Mouse (Mus musculus) hindbrain, embryonic 13.5 days (tissue): ENCODE results near the gene Zswim5. TPM values are rescaled to one million over a fixed set of nuclear protein-coding genes. Genes with fewer than 3 reads are reported as not detected.

Experiments used
- ATAC-seq: fragments of 200-750 bp; cut with Nextera tagmentation; 2 replicates; pipeline ENCODE4 v1.8.0; 2017; ENCODE audit warnings: moderate TSS enrichment; ENCODE audit not compliant: low FRiP score
- H3K27ac ChIP-seq: fragments of 300-500 bp; sonication (generic); 2 replicates; pipeline ENCODE4 v1.5.1; 2015; ENCODE audit warnings: inconsistent platforms, mild to moderate bottlenecking, moderate library complexity
- H3K27me3 ChIP-seq: fragments of 300-500 bp; sonication (generic); 2 replicates; pipeline ENCODE4 v1.6.1; 2015; ENCODE audit warnings: mild to moderate bottlenecking, inconsistent platforms
- H3K36me3 ChIP-seq: fragments of 300-500 bp; sonication (generic); 2 replicates; pipeline ENCODE4 v1.6.1; 2015; ENCODE audit warnings: mild to moderate bottlenecking, inconsistent platforms
- H3K4me1 ChIP-seq: fragments of 300-500 bp; sonication (generic); replicated peaks from 2 replicates; pipeline ENCODE4 v1.6.1; 2015; ENCODE audit warnings: inconsistent platforms
- H3K4me2 ChIP-seq: fragments of 300-500 bp; sonication (generic); 2 replicates; pipeline ENCODE4 v1.6.1; 2015; ENCODE audit warnings: inconsistent platforms, mild to moderate bottlenecking, moderate library complexity
- H3K4me3 ChIP-seq: fragments of 300-500 bp; sonication (generic); 2 replicates; pipeline ENCODE4 v1.5.1; 2015; ENCODE audit warnings: mild to moderate bottlenecking, inconsistent platforms
- H3K9ac ChIP-seq: fragments of 300-500 bp; sonication (generic); 2 replicates; pipeline ENCODE4 v1.6.1; 2015; ENCODE audit warnings: mild to moderate bottlenecking, inconsistent platforms
- H3K9me3 ChIP-seq: fragments of 300-500 bp; sonication (generic); 2 replicates; pipeline ENCODE4 v1.6.1; 2016; ENCODE audit warnings: inconsistent platforms
- WGBS: fragments of 180-500 bp; shearing (Covaris S2); methylation state at CpG from one replicate; pipeline ENCODE4 v1.1.7; 2015; 5-methylcytosine and 5-hydroxymethylcytosine counted together
- polyA plus RNA-seq: library from polyadenylated mRNA; unstranded; fragments of >200 nt; fragmentation: Nextera tagmentation; extraction: Ambion mirVana; gene quantifications from 2 replicates; pipeline ENCODE4 v1.2.1, GENCODE M21; 2015

Gene Zswim5
- polyA plus RNA-seq, 1 experiment from 2014 or later = 8.5 TPM

GRCm38 (mm10) chr4:116869898-116870297 lies 7.3 kb upstream of the Zswim5 start:
- H3K4me3 ChIP-seq = no peak overlapping the region
- no peaks in the 10 kb centered on the region for H3K9me3 ChIP-seq
- H3K27ac ChIP-seq = no peak overlapping the region
- no peaks in the 10 kb centered on the region for H3K36me3 ChIP-seq
- no peak overlapping the region for H3K9ac ChIP-seq
- H3K4me1 ChIP-seq = no peaks in the 10 kb centered on the region
- WGBS = 82% methylated on average over 3 of the region's 3 CpGs
- H3K4me2 ChIP-seq = no peak overlapping the region
- no peaks in the 10 kb centered on the region for H3K27me3 ChIP-seq
- no peak for ATAC-seq

GRCm38 (mm10) chr4:116874595-116874994 lies 2.6 kb upstream of the Zswim5 start:
- H3K27me3 ChIP-seq = no peaks in the 10 kb centered on the region
- no peak overlapping the region for H3K4me3 ChIP-seq
- H3K4me2 ChIP-seq = no peak overlapping the region
- H3K4me1 ChIP-seq = peaks cover 6% of the 10 kb centered on the region; the same call in 1 of the 2 replicates
- no peak overlapping the region for H3K9ac ChIP-seq
- no peak overlapping the region for H3K27ac ChIP-seq
- H3K36me3 ChIP-seq = no peaks in the 10 kb centered on the region
- ATAC-seq = no peak
- WGBS = 82% methylated on average over 4 of the region's 4 CpGs
- no peaks in the 10 kb centered on the region for H3K9me3 ChIP-seq

GRCm38 (mm10) chr4:116876630-116876994 lies 564 bp upstream of the Zswim5 start:
- H3K4me1 ChIP-seq = peaks cover 10% of the 10 kb centered on the region
- no peaks in the 10 kb centered on the region for H3K27me3 ChIP-seq
- H3K36me3 ChIP-seq = no peaks in the 10 kb centered on the region
- H3K4me2 ChIP-seq = peak overlapping the region; percentile 68
- H3K4me3 ChIP-seq = peak overlapping the region; percentile 94
- no peaks in the 10 kb centered on the region for H3K9me3 ChIP-seq
- under 1% methylated on average over 14 of the region's 15 CpGs for WGBS
- peak overlapping the region; percentile 93 for H3K9ac ChIP-seq
- peak; percentile 66 for ATAC-seq
- peak overlapping the region; percentile 99 for H3K27ac ChIP-seq

GRCm38 (mm10) chr4:116877729-116878321 lies 649 bp downstream of the Zswim5 start:
- H3K36me3 ChIP-seq = no peaks in the 10 kb centered on the region
- peak overlapping the region; percentile 68 for H3K4me2 ChIP-seq
- peak overlapping the region; percentile 99 for H3K27ac ChIP-seq
- H3K4me3 ChIP-seq = peak overlapping the region; percentile 94
- H3K27me3 ChIP-seq = no peaks in the 10 kb centered on the region
- H3K9me3 ChIP-seq = no peaks in the 10 kb centered on the region
- H3K9ac ChIP-seq = peak overlapping the region; percentile 93
- WGBS = under 1% methylated on average over 40 of the region's 57 CpGs
- H3K4me1 ChIP-seq = peaks cover 10% of the 10 kb centered on the region
- ATAC-seq = no peak

GRCm38 (mm10) chr4:116878491-116878890 lies 1.3 kb downstream of the Zswim5 start:
- Histone ChIP-seq H3K27ac (peak overlapping the region; percentile 99), H3K9ac (peak overlapping the region; percentile 93), H3K4me2 (peak overlapping the region; percentile 68), H3K4me1 (peaks cover 10% of the 10 kb centered on the region), H3K9me3 (no peaks in the 10 kb centered on the region), H3K36me3 (no peaks in the 10 kb centered on the region), H3K27me3 (no peaks in the 10 kb centered on the region), H3K4me3 (peak overlapping the region; percentile 94)
- WGBS = 4% methylated on average over 11 of the region's 11 CpGs
- no peak for ATAC-seq

- Histone ChIP-seq H3K4me3 (no peak overlapping the region), H3K9ac (no peak overlapping the region), H3K36me3 (no peaks in the 10 kb centered on the region; the same call in 1 of the 2 replicates), H3K4me1 (peaks cover 6% of the 10 kb centered on the region), H3K27ac (no peak overlapping the region), H3K4me2 (no peak overlapping the region), H3K27me3 (no peaks in the 10 kb centered on the region), H3K9me3 (no peaks in the 10 kb centered on the region)
- no peak for ATAC-seq
Measured at GRCm38 (mm10) chr4:116882679-116883078, 5.5 kb downstream of the Zswim5 start.

GRCm38 (mm10) chr4:116894200-116895080 lies 17.3 kb downstream of the Zswim5 start:
- Histone ChIP-seq H3K9ac (no peak overlapping the region), H3K36me3 (no peaks in the 10 kb centered on the region), H3K4me3 (no peak overlapping the region), H3K4me1 (peaks cover 15% of the 10 kb centered on the region), H3K27ac (no peak overlapping the region), H3K9me3 (no peaks in the 10 kb centered on the region), H3K27me3 (no peaks in the 10 kb centered on the region), H3K4me2 (no peak overlapping the region)
- no peak for ATAC-seq
- WGBS = 72% methylated on average over 4 of the region's 4 CpGs

GRCm38 (mm10) chr4:116910489-116911181 lies 33.5 kb downstream of the Zswim5 start:
- Histone ChIP-seq H3K36me3 (no peaks in the 10 kb centered on the region), H3K9me3 (no peaks in the 10 kb centered on the region), H3K9ac (no peak overlapping the region), H3K4me3 (no peak overlapping the region), H3K27ac (peak overlapping the region; percentile 66), H3K4me2 (no peak overlapping the region), H3K4me1 (peaks cover 13% of the 10 kb centered on the region), H3K27me3 (no peaks in the 10 kb centered on the region)
- ATAC-seq = no peak
- 33% methylated on average over 4 of the region's 4 CpGs for WGBS

GRCm38 (mm10) chr4:116911202-116911601 lies 34.0 kb downstream of the Zswim5 start:
- Histone ChIP-seq H3K4me2 (no peak overlapping the region), H3K4me3 (no peak overlapping the region), H3K27ac (peak overlapping the region; percentile 66), H3K27me3 (no peaks in the 10 kb centered on the region), H3K36me3 (no peaks in the 10 kb centered on the region), H3K9me3 (no peaks in the 10 kb centered on the region), H3K9ac (no peak overlapping the region), H3K4me1 (peaks cover 13% of the 10 kb centered on the region)
- WGBS = 32% methylated on average over 5 of the region's 5 CpGs
- ATAC-seq = no peak

GRCm38 (mm10) chr4:116913318-116913717 lies 36.1 kb downstream of the Zswim5 start:
- Histone ChIP-seq H3K4me2 (no peak overlapping the region), H3K9me3 (no peaks in the 10 kb centered on the region), H3K4me3 (no peak overlapping the region), H3K36me3 (no peaks in the 10 kb centered on the region), H3K4me1 (peaks cover 13% of the 10 kb centered on the region), H3K27ac (no peak overlapping the region), H3K9ac (no peak overlapping the region), H3K27me3 (no peaks in the 10 kb centered on the region)
- ATAC-seq = no peak
- WGBS = 93% methylated on average over 2 of the region's 2 CpGs

- no peak for ATAC-seq
- H3K36me3 ChIP-seq = no peaks in the 10 kb centered on the region
- H3K9me3 ChIP-seq = no peaks in the 10 kb centered on the region
- no peak overlapping the region for H3K27ac ChIP-seq
- no peak overlapping the region for H3K4me3 ChIP-seq
- H3K27me3 ChIP-seq = no peaks in the 10 kb centered on the region
- H3K4me2 ChIP-seq = no peak overlapping the region
- H3K9ac ChIP-seq = no peak overlapping the region
- 72% methylated on average over 4 of the region's 4 CpGs for WGBS
- H3K4me1 ChIP-seq = no peaks in the 10 kb centered on the region
Measured at GRCm38 (mm10) chr4:116928006-116928651, 51.0 kb downstream of the Zswim5 start.

GRCm38 (mm10) chr4:116939585-116939984 lies 62.4 kb downstream of the Zswim5 start:
- Histone ChIP-seq H3K36me3 (no peaks in the 10 kb centered on the region), H3K4me2 (no peak overlapping the region), H3K27ac (no peak overlapping the region; the same call in 1 of the 2 replicates), H3K9me3 (no peaks in the 10 kb centered on the region), H3K4me3 (no peak overlapping the region), H3K9ac (no peak overlapping the region), H3K4me1 (peaks cover 21% of the 10 kb centered on the region), H3K27me3 (no peaks in the 10 kb centered on the region)
- ATAC-seq = no peak
- 47% methylated on average over 4 of the region's 4 CpGs for WGBS
